Mouse (Mus musculus) CH12F3 (cell line): ENCODE measurements at regions not wholly inside any gene's neighbourhood (a gene's known extent, or its start where the extent isn't known, plus 50 kb on each side); places are given as distances from the start of the nearest gene placed in this dataset.

ENCODE experiments used
- in situ Hi-C: fragments of 300-500 bp; cut with MboI; formaldehyde crosslinking; loops from 2 replicates; pipeline ENCODE4 v1.14.3; 2020; ENCODE audit warnings: low sequenced_read_pairs

DNA sequence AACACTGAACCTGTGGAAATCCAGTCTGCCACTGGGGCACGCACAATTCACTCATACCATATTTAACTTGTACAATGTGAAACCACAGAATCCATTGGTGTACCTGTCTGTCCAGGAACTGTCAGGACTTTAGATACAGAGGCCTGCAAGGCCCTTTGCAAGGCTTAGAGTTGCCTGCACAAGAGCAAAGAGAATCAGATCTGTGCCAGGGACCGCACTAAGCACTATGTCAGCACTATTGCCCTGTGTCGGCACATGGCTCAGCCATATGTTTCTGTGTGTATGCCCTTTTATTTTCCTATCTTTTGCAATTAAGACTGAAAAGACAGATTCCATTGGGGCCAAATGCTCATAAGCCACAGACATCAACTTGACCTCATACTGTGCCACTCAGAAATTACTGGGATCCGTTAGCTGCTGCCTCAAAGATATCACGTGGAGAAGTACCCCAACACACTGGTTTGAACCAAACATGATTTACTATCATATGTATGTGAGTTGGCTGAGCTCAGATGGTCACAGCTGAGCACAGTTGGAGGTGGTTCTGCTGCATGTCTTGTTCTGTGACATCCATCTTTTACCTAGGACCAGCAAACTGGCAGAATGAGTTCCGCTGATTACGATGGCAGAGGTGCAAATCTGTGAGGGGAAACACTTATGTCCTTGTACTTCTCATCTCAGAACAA, 181.7 kb upstream of the Prkcq start:
- in situ Hi-C loops: no loop called here

DNA sequence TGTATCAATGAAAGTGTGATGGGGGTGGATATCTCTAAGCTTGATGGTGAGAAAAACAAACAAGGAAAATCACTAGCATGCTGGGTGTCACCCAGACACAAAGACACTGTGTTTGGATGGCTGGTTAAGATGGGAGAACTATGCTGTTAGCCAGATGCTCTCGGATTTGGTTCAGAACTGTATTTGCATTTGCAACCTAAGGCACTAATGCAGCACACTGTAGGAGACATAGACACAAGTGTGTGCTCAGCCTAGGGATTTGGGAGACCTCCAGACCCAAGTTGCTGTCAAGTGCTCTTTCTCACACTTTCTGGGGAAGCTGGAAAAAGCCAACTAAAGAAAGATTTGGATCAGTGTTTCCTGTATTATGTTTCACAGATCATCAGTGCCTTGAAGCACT, 173.1 kb upstream of the Prkcq start:
- in situ Hi-C loops: no loop called here

DNA sequence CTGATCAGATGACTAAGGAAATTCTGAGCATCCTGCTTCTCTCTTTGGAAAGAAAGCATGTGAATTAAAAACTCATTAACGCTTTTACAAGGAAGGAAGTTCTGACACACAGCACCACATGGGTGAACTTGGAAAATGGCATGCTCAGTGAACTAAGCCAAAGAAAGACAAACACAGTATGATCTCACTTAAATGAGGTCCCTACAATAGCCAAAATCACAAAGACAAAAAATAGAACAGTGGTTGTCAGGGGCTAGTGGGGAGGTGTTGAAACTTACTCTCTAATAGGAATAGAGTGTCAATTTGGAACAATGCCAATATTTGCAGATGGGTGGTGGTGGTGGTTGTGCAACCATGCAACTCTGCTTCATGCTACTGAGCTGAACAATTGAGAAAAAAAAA, 172.7 kb upstream of the Prkcq start:
- in situ Hi-C loops: no loop called here

DNA sequence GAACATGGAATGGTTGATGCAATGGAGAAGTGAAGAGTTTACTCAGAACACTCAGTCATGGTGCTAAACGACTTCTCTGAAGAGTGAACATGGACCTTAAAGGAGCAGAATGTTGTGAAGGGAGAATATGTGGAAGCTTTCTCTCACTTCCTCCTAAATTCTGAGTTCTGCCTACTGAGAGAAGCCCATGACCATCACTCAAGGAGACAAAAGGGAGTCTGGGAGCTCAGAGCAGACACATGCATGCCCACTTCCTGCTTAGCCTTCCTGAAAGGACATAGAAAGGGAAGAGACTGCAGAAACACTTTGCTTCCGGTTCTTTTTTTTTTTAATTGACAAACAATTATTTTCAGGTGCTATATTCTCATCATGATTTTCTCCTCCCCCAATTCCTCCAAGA, 166.1 kb upstream of the Prkcq start:
- in situ Hi-C loops: no loop called here

DNA sequence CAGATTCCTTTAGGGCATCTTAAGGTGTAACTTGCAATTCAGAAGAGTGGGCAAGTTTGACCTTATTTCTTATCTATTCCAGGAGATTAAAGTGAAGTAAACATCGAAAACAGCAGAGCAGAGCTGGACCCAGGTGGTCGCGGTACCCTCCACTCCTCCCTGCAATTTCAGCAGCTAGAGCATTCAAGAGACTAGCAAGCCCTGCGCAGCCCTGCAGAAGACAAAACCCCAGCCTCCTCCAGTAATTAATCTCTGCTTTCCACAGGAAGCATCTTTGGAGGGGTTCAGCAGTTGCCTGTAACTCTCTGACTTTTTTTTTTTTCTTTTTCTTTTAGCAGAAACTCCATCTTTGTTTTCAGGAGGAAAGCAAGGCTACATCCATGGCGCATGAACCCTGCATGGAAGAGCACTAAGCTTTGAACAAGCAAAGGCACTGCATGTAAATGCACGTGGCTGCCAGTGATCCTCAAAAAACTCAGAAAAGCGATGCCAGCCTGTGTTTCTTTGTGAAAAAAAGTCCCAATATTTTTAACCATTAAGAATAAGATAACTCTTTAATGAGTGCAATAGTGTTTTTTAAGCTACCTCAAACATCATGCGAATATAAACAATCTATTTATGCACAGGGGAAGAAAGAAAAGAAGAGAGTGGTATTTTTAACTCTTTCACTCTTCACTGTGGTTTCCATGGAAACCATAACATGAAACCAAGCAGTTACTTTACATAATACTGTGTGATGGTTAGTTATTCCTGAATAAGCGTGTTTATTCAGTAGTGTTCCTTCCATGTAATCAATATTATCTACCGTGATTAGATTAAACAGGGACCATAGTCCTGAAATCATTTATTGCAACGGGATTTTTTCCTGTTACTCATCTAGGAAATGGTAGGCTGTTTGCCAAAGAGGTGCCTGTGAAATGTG, 160.6 kb upstream of the Prkcq start:
- in situ Hi-C loops: no loop called here

DNA sequence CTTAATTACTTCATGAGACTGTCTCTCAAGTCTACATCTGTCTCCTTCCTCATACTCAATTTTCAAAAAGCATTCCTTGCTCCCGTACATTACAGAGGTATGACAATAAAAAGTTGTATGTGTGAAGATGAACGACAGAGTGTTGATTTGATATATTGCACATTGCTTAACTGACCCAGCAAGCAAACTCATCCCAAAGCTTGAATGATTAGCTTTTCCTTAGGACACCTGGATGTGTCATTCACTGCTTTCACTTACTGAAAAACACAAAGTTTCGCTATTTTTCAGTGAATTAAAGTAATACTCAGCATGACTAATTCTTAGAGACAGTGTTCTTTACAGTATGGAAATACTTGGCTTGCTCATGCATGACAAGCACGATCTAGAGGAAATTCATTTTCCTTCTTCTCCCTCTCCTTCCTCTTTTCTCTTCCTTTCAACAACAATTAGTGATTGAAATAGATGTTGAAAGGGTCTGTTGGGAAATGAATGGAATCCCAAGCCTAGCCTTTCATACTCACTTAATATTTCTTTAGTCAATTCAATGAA, 159.5 kb upstream of the Prkcq start:
- in situ Hi-C loops: no loop called here

DNA sequence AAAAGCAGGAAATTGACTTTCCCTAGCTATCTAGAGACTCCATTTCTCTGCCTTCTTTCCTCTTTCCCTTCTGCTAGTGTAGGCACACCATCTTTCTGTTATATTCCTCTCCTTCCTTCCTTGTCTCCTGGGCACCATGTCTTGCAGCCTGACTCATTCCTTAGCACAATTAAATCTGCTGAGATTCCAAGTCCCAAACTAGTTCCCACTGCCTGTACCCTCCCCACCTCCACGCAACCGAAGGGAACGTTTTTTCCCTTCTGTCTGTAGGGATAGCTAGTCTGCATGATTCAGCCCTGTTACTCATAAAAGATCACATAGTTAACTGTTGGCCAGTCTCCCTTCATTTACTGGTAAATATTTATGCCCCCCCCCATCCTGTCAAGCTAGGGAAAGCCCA, 158.8 kb upstream of the Prkcq start:
- in situ Hi-C loops: no loop called here

GRCm38 (mm10) chr2:11016446-11016845, 155.5 kb upstream of the Prkcq start:
- in situ Hi-C loops: no loop called here

DNA sequence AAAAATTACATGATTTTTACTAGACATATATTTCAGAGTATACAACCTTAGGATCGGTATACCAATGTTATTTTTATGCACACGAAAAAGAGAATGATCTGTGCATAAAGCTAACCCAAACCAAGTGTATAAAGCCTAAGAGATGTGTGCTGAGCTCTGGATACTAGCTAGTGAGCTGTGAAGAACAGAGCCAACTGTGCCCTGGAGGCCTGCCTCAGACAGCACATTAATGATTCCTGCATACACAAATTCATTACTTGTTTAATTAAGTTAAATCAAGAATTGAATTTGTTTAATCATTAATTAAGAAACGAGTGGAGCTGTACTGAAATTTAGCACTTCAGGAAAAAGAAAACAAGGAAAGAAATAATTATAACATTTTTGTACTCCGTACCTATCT, 139.0 kb upstream of the Prkcq start:
- in situ Hi-C loops: no loop called here

GRCm38 (mm10) chr2:11034178-11034577, 137.7 kb upstream of the Prkcq start:
- in situ Hi-C loops: no loop called here

DNA sequence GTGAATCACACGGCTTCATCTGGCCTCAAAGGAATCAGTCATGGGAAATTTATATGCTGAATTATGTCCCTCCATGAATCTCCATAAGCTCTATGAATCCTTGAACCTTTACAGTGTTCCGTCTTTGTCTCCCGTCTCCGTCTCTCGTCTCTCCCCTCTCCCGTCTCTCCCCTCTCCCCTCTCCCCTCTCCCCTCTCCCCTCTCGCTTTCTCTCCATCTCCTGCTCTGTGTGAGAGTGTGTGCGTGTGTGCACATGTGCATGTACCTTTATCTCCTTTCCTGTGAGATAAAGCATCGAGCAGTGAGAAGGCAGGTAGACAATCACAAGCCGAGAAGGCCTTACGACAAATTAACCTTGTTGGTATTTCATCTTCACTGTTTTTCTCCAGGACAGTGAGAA, 134.6 kb upstream of the Prkcq start:
- in situ Hi-C loops: no loop called here

DNA sequence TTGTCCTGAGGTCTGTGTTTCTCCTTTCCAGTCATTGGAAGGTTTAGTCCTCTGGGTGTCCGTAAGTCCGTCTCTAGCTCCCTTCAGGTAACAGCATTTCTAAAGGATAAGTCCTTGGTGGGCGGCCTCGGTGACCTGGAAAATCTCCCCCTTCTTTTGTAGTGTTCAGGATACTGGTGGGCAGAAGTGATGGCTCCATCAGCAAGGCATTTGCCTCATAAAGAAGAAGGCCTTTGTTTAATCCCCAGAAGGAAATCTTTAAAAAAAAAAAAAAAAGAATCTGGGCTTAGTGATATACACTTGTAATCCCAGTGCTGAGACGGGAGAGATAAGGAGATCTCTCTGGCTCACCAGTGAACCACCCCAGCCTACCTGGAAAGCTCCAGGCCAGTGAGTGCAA, 133.5 kb upstream of the Prkcq start:
- in situ Hi-C loops: no loop called here

DNA sequence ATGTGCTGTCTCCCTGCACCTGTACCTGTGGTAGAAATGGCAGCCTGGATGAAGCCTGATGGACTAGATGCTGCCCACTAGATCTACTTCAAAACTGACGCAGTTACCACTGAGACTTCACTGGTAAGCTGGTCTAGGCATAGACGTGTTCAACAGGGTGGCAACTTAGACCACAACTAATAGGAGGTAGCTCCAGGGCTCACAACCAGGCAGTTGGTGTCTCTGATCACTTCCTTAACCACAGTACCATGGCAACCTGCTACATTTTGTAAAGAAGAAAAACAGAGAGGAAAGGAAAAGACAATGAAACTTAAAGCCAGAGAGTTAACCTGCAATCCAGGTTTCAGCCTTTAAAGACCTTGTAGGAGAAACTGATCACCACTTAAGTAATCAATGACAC, 131.9 kb upstream of the Prkcq start:
- in situ Hi-C loops: no loop called here

- in situ Hi-C loops: no loop called here
Measured at GRCm38 (mm10) chr2:11044727-11045274, 127.1 kb upstream of the Prkcq start.

- in situ Hi-C loops: no loop called here
Measured at GRCm38 (mm10) chr2:11051621-11052020, 120.3 kb upstream of the Prkcq start.

DNA sequence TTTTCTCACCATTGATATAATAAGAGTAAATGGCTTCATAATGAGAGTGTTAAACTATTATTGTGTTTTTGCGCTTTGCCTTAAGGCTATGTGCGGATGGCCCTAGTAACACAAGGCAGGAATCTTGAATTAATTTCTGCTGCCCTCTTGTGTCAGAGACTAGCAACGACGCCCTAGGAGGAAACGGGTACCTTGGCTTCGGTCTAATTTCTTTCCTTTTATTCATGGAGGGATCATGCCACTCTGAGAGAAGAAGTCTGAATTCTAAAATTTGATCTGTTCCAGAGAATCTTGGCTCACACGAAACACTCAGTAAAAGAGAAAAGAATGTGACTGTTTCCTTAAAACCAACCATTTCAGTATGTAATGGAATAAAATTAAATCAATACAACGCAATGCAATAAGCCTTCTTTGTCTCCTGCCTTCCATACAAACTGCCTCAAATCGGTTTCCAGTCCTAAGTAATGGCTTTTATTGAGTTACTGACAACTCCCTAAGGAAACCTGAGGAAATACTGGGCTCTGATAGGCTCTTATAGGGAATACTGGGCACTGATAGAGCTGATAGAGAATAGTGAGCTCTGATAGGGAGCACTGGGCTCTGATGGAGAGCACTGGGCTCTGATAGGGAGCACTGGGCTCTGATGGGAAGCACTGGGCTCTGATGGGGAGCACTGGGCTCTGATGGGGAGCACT, 112.0 kb upstream of the Prkcq start:
- in situ Hi-C loops: no loop called here

DNA sequence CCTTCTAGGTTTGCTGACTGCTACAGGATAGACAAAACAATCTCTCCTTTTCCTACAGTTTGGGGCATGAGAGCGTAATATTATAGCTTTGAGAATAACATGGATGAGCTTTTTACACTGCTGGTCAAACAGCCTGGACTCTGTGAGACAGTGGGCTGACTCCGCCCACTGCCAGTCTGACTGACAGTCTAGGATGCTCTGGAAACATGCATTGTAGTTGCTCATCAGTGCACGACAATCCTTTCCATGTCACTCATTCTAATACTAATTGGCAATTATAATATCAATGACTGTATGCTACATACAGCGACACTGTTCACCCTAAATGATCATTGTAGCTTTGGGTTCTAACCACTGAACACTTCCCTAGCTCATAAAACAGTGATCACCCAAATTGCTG, 104.5 kb upstream of the Prkcq start:
- in situ Hi-C loops: no loop called here

- in situ Hi-C loops: no loop called here
Measured at GRCm38 (mm10) chr2:11083536-11083935, 88.4 kb upstream of the Prkcq start.

GRCm38 (mm10) chr2:11086996-11087395, 84.9 kb upstream of the Prkcq start:
- in situ Hi-C loops: no loop called here

DNA sequence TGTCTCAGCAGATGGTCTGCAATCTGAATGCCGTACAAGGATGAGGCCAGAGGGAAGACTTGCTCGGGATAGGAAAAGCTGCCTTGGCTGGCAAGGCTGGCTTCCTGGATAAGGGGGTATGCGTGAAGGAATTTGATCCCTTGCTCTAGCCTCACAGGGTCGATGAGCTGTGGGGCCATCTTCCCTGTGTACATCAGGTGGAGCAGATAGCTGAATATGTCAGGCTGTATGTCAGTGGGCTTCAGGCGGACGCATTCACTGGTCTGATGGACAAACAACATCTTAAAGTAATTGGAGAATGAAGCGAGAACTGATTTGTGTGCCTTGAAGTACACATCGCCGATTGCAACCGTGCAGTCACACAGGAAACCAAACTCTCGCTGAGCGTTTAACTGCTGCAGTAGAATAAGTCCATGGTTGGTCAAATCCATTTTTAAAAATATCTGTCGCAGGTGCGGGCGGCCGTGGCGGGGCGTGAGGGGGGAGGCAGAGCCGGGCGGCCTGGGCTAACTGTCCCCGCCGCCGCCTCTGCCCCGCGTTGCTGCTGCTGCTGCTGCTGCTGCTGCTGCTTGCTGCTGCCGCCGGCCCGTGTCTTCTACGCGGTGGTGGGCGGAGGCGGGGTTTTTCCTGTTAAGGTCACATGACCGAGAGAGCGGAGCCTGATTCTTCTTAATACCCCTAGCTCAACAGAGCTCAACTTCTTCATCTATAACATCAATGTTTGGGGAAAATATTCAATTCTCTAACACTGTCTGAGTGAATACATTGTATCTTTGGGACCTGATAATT, 71.9 kb upstream of the Prkcq start:
- in situ Hi-C loops: loop anchor here (25.0 kb wide), 2 partner anchors 187 to 412 kb away; no protein-coding TSS in a partner anchor
